In genomic region chr17:35868165-35868820, GRCm38 (mm10) we compare ENCODE assay signal across 8 mouse cellular contexts. TPM values are rescaled to one million over a fixed set of nuclear protein-coding genes. Genes with fewer than 3 reads are reported as not detected.
DNase-seq lines count a peak whose midpoint lies in the region; ATAC-seq and TF ChIP-seq lines count a peak whose summit lies in the region.

No protein-coding gene starts in this region.

- H3K4me3 ChIP-seq in MEL (ENCODE audit: control insufficient read depth in 1 of 2, insufficient read depth in 1 of 2, low read depth in 2 of 2, low read length in 2 of 2) (peak overlapping the region; percentile 70), macrophage (ENCODE audit: inconsistent target) (peak overlapping the region; percentile 97)
- H3K4me3 ChIP-seq in stomach, postnatal 0 days (ENCODE audit: low read depth, low read length) = peak overlapping the region; percentile 60

- TF ChIP-seq RAD21 in MEL (IDR thresholded peaks at IDR 0.05; ENCODE audit: low read depth, low read length) = no peak

- peaks cover 2 to 10% of the 10 kb centered on the region in 2 experiments; a peak in 3 of 4 replicates for H3K4me1 ChIP-seq in MEL (ENCODE audit: control insufficient read depth in 1 of 2, insufficient read depth in 2 of 2, low read length in 2 of 2)
- H3K4me1 ChIP-seq in stomach, postnatal 0 days (replicated peaks; ENCODE audit: control insufficient read depth, insufficient read depth) = peaks cover 3% of the 10 kb centered on the region; the same call in 1 of the 2 replicates

- H3K9ac ChIP-seq in MEL (ENCODE audit: control insufficient read depth, low read depth, low read length, poor library complexity, severe bottlenecking) = peak overlapping the region; percentile 74
- peak overlapping the region; percentile 77 for H3K9ac ChIP-seq in stomach, postnatal 0 days (ENCODE audit: low read length)

- TF ChIP-seq EP300 in MEL (IDR thresholded peaks at IDR 0.05; ENCODE audit: low read depth in 1 of 2, low read length in 2 of 2) = no peak
- TF ChIP-seq EP300 in stomach, postnatal 0 days (optimal IDR thresholded peaks at IDR 0.05) = no peak

- WGBS in macrophage (ENCODE audit: missing documents) = under 1% methylated on average over 15 of the region's 17 CpGs
- WGBS in stomach, postnatal 0 days = 17% methylated on average over 15 of the region's 17 CpGs

- H3K36me3 ChIP-seq in MEL (ENCODE audit: control insufficient read depth in 1 of 2, insufficient read depth in 2 of 2, low read length in 2 of 2) (peaks cover 0 to 5% of the 10 kb centered on the region in 2 experiments; a peak in 2 of 4 replicates), macrophage (ENCODE audit: inconsistent target) (peaks cover 8% of the 10 kb centered on the region; the same call in 1 of the 2 replicates)
- no peaks in the 10 kb centered on the region for H3K36me3 ChIP-seq in stomach, postnatal 0 days (ENCODE audit: control insufficient read depth, insufficient read depth, low read length)

- H3K27ac ChIP-seq in MEL (ENCODE audit: control insufficient read depth, low read depth, low read length) = peak overlapping the region; percentile 72
- H3K27ac ChIP-seq in macrophage = peak overlapping the region; percentile 98
- peak overlapping the region; percentile 94 for H3K27ac ChIP-seq in stomach, postnatal 0 days (replicated peaks)

- TF ChIP-seq POLR2A in MEL (IDR thresholded peaks at IDR 0.05; ENCODE audit: control insufficient read depth in 1 of 2, insufficient read depth in 1 of 2, low read depth in 1 of 2, low read length in 2 of 2, poor library complexity in 1 of 2) = 0 out of 4 replicates have a peak, but pooled peaks of 1 of the 2 experiments have one; percentile 22

- no peaks in the 10 kb centered on the region for H3K27me3 ChIP-seq in MEL (ENCODE audit: control insufficient read depth in 1 of 2, insufficient read depth in 2 of 2, low read length in 2 of 2)
- no peaks in the 10 kb centered on the region for H3K27me3 ChIP-seq in stomach, postnatal 0 days (ENCODE audit: control insufficient read depth, insufficient read depth, low read length)

- no peak for ATAC-seq in stomach, postnatal 0 days (ENCODE audit: low FRiP score, low TSS enrichment)

- TF ChIP-seq CTCF in MEL (IDR thresholded peaks at IDR 0.05 in 2 of 3, conservative IDR thresholded peaks at IDR 0.05 in 1 of 3; ENCODE audit: control insufficient read depth in 1 of 3, insufficient read depth in 1 of 3, low read depth in 2 of 3, low read length in 3 of 3, poor library complexity in 1 of 3, severe bottlenecking in 1 of 3) = 0 out of 6 replicates have a peak, but pooled peaks of 1 of the 3 experiments have one; percentile 3
- TF ChIP-seq CTCF in stomach, postnatal 0 days (IDR thresholded peaks at IDR 0.05; ENCODE audit: low read depth) = no peak

- peak overlapping the region; percentile 85 for H3K4me2 ChIP-seq in stomach, postnatal 0 days (replicated peaks; ENCODE audit: low read depth)

- peaks cover 18% of the 10 kb centered on the region for H3K79me2 ChIP-seq in MEL (ENCODE audit: control insufficient read depth, insufficient read depth, low read length, poor library complexity)
- H3K79me2 ChIP-seq in macrophage (ENCODE audit: inconsistent target) = peaks cover 79% of the 10 kb centered on the region

- DNase-seq in adrenal gland, adult (ENCODE audit: inconsistent age in 2 of 2, low spot score in 1 of 2) = peak; percentile 45 to 74
- no peak for DNase-seq in adrenal gland, adult 8-10 months
- peak; percentile 53 for DNase-seq in MEL (ENCODE audit: low read depth, low spot score)
- peak; percentile 40 for DNase-seq in heart, adult 8-10 months (ENCODE audit: low spot score)
- DNase-seq in kidney, postnatal 10 days = peak; percentile 66
- DNase-seq in stomach, postnatal 0 days (ENCODE audit: low spot score) = no peak
- DNase-seq in urinary bladder, postnatal 4 days (ENCODE audit: low spot score in 2 of 2) = no peak

- no peaks in the 10 kb centered on the region for H3K9me3 ChIP-seq in MEL (replicated peaks; ENCODE audit: insufficient read depth, low read length)
- no peaks in the 10 kb centered on the region for H3K9me3 ChIP-seq in stomach, postnatal 0 days (ENCODE audit: control insufficient read depth, low read length)

TF ChIP-seq in MEL, 35 proteins besides CTCF, POLR2A, EP300 and RAD21:
- TF ChIP-seq ELF1 (IDR thresholded peaks at IDR 0.05; ENCODE audit: low read depth, low read length) = peak; percentile 60; the same call in 1 of the 2 replicates
- peak; percentile 14; the same call in 1 of the 2 replicates for TF ChIP-seq ETS1 (IDR thresholded peaks at IDR 0.05; ENCODE audit: low read depth, low read length)
- TF ChIP-seq RCOR1 (IDR thresholded peaks at IDR 0.05; ENCODE audit: low read depth, low read length) = no peak

RNA-seq across cellular contexts. Expression of gene Ppp1r18, which starts 2.9 kb away (rescaled TPM):
- total RNA-seq in adrenal gland, adult 8-10 months (2022) = 10 to 100 TPM; 35.4 to 47.9 (median 40.0) TPM
- total RNA-seq in MEL (2012; rRNA removed) = 10.1 and 12.7 TPM in 2 replicates
- polyA plus RNA-seq in MEL (2012; ENCODE audit: insufficient read depth in 1 of 2, insufficient read length in 2 of 2, low read depth in 1 of 2, low replicate concordance in 2 of 2, missing spikeins in 1 of 2) (10 to 100 TPM in 1 of 2 experiments, not detected in 1; 36.2 TPM), macrophage (2018) (166 to 235 TPM (median 189 TPM) in 3 replicates)
- 10 to 100 TPM; 10.5 to 13.5 (median 11.8) TPM for total RNA-seq in heart, adult 8-10 months (2022)
- 100 to 1,000 TPM in 22 of 26 experiments, 10 to 100 TPM in 4; 62.2 to 295 (median 178) TPM for total RNA-seq in macrophage (2018; cell fraction: chromatin; rRNA removed)
- 100 to 1,000 TPM; 183 to 254 (median 218) TPM for total RNA-seq in macrophage (2018; cell fraction: cytosol; rRNA removed)
- 100 to 1,000 TPM in 24 of 26 experiments, 10 to 100 TPM in 2; 99.4 to 300 (median 213) TPM for total RNA-seq in macrophage (2018; cell fraction: nucleus; rRNA removed)
- 15.3 and 16.6 TPM in 2 replicates for polyA plus RNA-seq in stomach, postnatal 0 days (2015; fragmentation: Nextera tagmentation; extraction: Ambion mirVana)

RNA-seq across cellular contexts. Expression of gene Nrm, which starts 7.2 kb away (rescaled TPM):
- 1 to 10 TPM; 2.5 to 5.4 (median 5.0) TPM for total RNA-seq in adrenal gland, adult 8-10 months (2022)
- 11.1 and 13.7 TPM in 2 replicates for total RNA-seq in MEL (2012; rRNA removed)
- polyA plus RNA-seq in MEL (2012; ENCODE audit: insufficient read depth in 1 of 2, insufficient read length in 2 of 2, low read depth in 1 of 2, low replicate concordance in 2 of 2, missing spikeins in 1 of 2) = 10 to 100 TPM in 1 of 2 experiments, not detected in 1; 49.9 TPM
- total RNA-seq in heart, adult 8-10 months (2022) = 1 to 10 TPM; 1.7 to 2.9 (median 1.8) TPM
- 1 to 10 TPM in 12 of 26 experiments, under 1 TPM in 3, not detected in 11; 0.48 to 6.9 (median 1.9) TPM for total RNA-seq in macrophage (2018; cell fraction: chromatin; rRNA removed)
- total RNA-seq in macrophage (2018; cell fraction: cytosol; rRNA removed) = 1 to 10 TPM; 4.5 to 9.2 (median 6.2) TPM
- 10 to 100 TPM in 4 of 26 experiments, 1 to 10 TPM in 22; 2.0 to 31.9 (median 4.7) TPM for total RNA-seq in macrophage (2018; cell fraction: nucleus; rRNA removed)
- polyA plus RNA-seq in macrophage (2018) = 5.9 to 14.4 TPM (median 6.8 TPM) in 3 replicates
- 27.3 and 27.4 TPM in 2 replicates for polyA plus RNA-seq in stomach, postnatal 0 days (2015; fragmentation: Nextera tagmentation; extraction: Ambion mirVana)

RNA-seq across cellular contexts. Expression of gene Dhx16, which starts 11.3 kb away (rescaled TPM):
- 10 to 100 TPM; 40.6 to 57.8 (median 52.0) TPM for total RNA-seq in adrenal gland, adult 8-10 months (2022)
- total RNA-seq in MEL (2012; rRNA removed) = 75.4 and 79.2 TPM in 2 replicates
- polyA plus RNA-seq in MEL (2012; ENCODE audit: insufficient read depth in 1 of 2, insufficient read length in 2 of 2, low read depth in 1 of 2, low replicate concordance in 2 of 2, missing spikeins in 1 of 2) = 100 to 1,000 TPM in 1 of 2 experiments, not detected in 1; 101 TPM
- 10 to 100 TPM; 18.7 to 20.8 (median 20.1) TPM for total RNA-seq in heart, adult 8-10 months (2022)
- total RNA-seq in macrophage (2018; cell fraction: chromatin; rRNA removed) = 100 to 1,000 TPM in 2 of 26 experiments, 10 to 100 TPM in 24; 31.7 to 110 (median 62.7) TPM
- total RNA-seq in macrophage (2018; cell fraction: cytosol; rRNA removed) = 10 to 100 TPM; 17.1 to 28.5 (median 23.8) TPM
- total RNA-seq in macrophage (2018; cell fraction: nucleus; rRNA removed) = 10 to 100 TPM; 29.0 to 70.8 (median 43.2) TPM
- polyA plus RNA-seq in macrophage (2018) = 19.3 to 24.2 TPM (median 19.8 TPM) in 3 replicates
- 14.2 and 19.3 TPM in 2 replicates for polyA plus RNA-seq in stomach, postnatal 0 days (2015; fragmentation: Nextera tagmentation; extraction: Ambion mirVana)

RNA-seq across cellular contexts. Expression of gene Mdc1, which starts 27.0 kb away (rescaled TPM):
- total RNA-seq in adrenal gland, adult 8-10 months (2022) = 10 to 100 TPM; 20.9 to 28.2 (median 24.1) TPM
- 15.0 and 17.2 TPM in 2 replicates for total RNA-seq in MEL (2012; rRNA removed)
- polyA plus RNA-seq in MEL (2012; ENCODE audit: insufficient read depth in 1 of 2, insufficient read length in 2 of 2, low read depth in 1 of 2, low replicate concordance in 2 of 2, missing spikeins in 1 of 2) = 10 to 100 TPM; 46.6 to 77.9 TPM
- total RNA-seq in heart, adult 8-10 months (2022) = 10 to 100 TPM; 11.5 to 12.8 (median 12.0) TPM
- 10 to 100 TPM in 23 of 26 experiments, 1 to 10 TPM in 3; 7.4 to 51.1 (median 30.4) TPM for total RNA-seq in macrophage (2018; cell fraction: chromatin; rRNA removed)
- total RNA-seq in macrophage (2018; cell fraction: cytosol; rRNA removed) = 10 to 100 TPM; 10.2 to 24.5 (median 18.6) TPM
- 10 to 100 TPM in 23 of 26 experiments, 1 to 10 TPM in 3; 9.1 to 73.1 (median 23.0) TPM for total RNA-seq in macrophage (2018; cell fraction: nucleus; rRNA removed)
- 12.5 to 32.8 TPM (median 22.9 TPM) in 3 replicates for polyA plus RNA-seq in macrophage (2018)
- 2.1 and 2.2 TPM in 2 replicates for polyA plus RNA-seq in stomach, postnatal 0 days (2015; fragmentation: Nextera tagmentation; extraction: Ambion mirVana)

RNA-seq across cellular contexts. Expression of gene 2310061I04Rik, which starts 28.9 kb away (rescaled TPM):
- 10 to 100 TPM; 33.1 to 46.5 (median 40.3) TPM for total RNA-seq in adrenal gland, adult 8-10 months (2022)
- total RNA-seq in MEL (2012; rRNA removed) = 10.9 and 11.4 TPM in 2 replicates
- polyA plus RNA-seq in MEL (2012; ENCODE audit: insufficient read depth in 1 of 2, insufficient read length in 2 of 2, low read depth in 1 of 2, low replicate concordance in 2 of 2, missing spikeins in 1 of 2) (100 to 1,000 TPM in 1 of 2 experiments, not detected in 1; 106 TPM), macrophage (2018) (26.7 to 32.7 TPM (median 27.9 TPM) in 3 replicates)
- total RNA-seq in heart, adult 8-10 months (2022) = 100 to 1,000 TPM in 3 of 4 experiments, 10 to 100 TPM in 1; 85.5 to 115 (median 106) TPM
- total RNA-seq in macrophage (2018; cell fraction: chromatin; rRNA removed) = 10 to 100 TPM in 22 of 26 experiments, 1 to 10 TPM in 4; 6.9 to 48.6 (median 29.3) TPM
- 10 to 100 TPM; 14.6 to 34.3 (median 27.0) TPM for total RNA-seq in macrophage (2018; cell fraction: cytosol; rRNA removed)
- total RNA-seq in macrophage (2018; cell fraction: nucleus; rRNA removed) = 10 to 100 TPM; 11.5 to 67.3 (median 26.9) TPM
- 20.5 and 21.7 TPM in 2 replicates for polyA plus RNA-seq in stomach, postnatal 0 days (2015; fragmentation: Nextera tagmentation; extraction: Ambion mirVana)

Comparison
In these comparisons a context has a peak if more than half of its experiments do, and no peak if none do; other contexts are left out.
1. DNase-seq: peak in adrenal gland, adult (2 of 2), MEL (single experiment), heart, adult 8-10 months (single experiment) and kidney, postnatal 10 days (single experiment); none in adrenal gland, adult 8-10 months (single experiment), stomach, postnatal 0 days (single experiment) and urinary bladder, postnatal 4 days (0 of 2).
2. Peak in every context shown above with its lines, with median percentiles within 50 percentile points of each other: H3K27ac ChIP-seq and H3K4me3 ChIP-seq.